Mouse (Mus musculus) lung, embryonic 16.5 days (tissue): ENCODE measurements at regions not wholly inside any gene's neighbourhood (a gene's known extent, or its start where the extent isn't known, plus 50 kb on each side); places are given as distances from the start of the nearest gene placed in this dataset.
A peak's percentile ranks its signal among the peaks of the same experiment; 100 is the strongest.

Experiments
- ATAC-seq: fragments of 200-750 bp; cut with Nextera tagmentation; 2 replicates; pipeline ENCODE4 v1.8.0; 2017; ENCODE audit warnings: low read depth, mild to moderate bottlenecking, moderate library complexity
- H3K27ac ChIP-seq: fragments of 300-500 bp; sonication (generic); 2 replicates; pipeline ENCODE4 v1.5.1; 2014; ENCODE audit warnings: mild to moderate bottlenecking, control low read depth, low read length
- H3K27me3 ChIP-seq: fragments of 300-500 bp; sonication (generic); 2 replicates; pipeline ENCODE4 v1.6.1; 2014; ENCODE audit warnings: low read depth, low read length, mixed read lengths; ENCODE audit not compliant: control insufficient read depth, insufficient read depth
- H3K36me3 ChIP-seq: fragments of 300-500 bp; sonication (generic); 2 replicates; pipeline ENCODE4 v1.6.1; 2014; ENCODE audit warnings: low read length; ENCODE audit not compliant: control insufficient read depth, insufficient read depth
- H3K4me1 ChIP-seq: fragments of 300-500 bp; sonication (generic); replicated peaks from 2 replicates; pipeline ENCODE4 v1.6.1; 2014; ENCODE audit warnings: low read length, mixed read lengths; ENCODE audit not compliant: control insufficient read depth, insufficient read depth
- H3K4me2 ChIP-seq: fragments of 300-500 bp; sonication (generic); 2 replicates; pipeline ENCODE4 v1.6.1; 2014; ENCODE audit warnings: low read depth, low read length, control low read depth
- H3K4me3 ChIP-seq: fragments of 300-500 bp; sonication (generic); 2 replicates; pipeline ENCODE4 v1.5.1; 2014; ENCODE audit warnings: mild to moderate bottlenecking, low read length, control low read depth
- H3K9ac ChIP-seq: fragments of 300-500 bp; sonication (generic); 2 replicates; pipeline ENCODE4 v1.6.1; 2014; ENCODE audit warnings: low read length, control low read depth
- H3K9me3 ChIP-seq: fragments of 300-500 bp; sonication (generic); 2 replicates; pipeline ENCODE4 v1.6.1; 2016; ENCODE audit warnings: low read length; ENCODE audit not compliant: control insufficient read depth
- WGBS: fragments of 180-500 bp; shearing (Covaris S2); extraction: QIAGEN DNeasy Blood & Tissue Kit; methylation state at CpG from one replicate; pipeline ENCODE4 v1.1.7; 2014; 5-methylcytosine and 5-hydroxymethylcytosine counted together

GRCm38 (mm10) chr5:46578540-46579173, 721.2 kb upstream of the Lcorl start:
- Histone ChIP-seq H3K9ac (no peak overlapping the region), H3K27ac (no peak overlapping the region), H3K9me3 (no peaks in the 10 kb centered on the region), H3K4me3 (no peak overlapping the region), H3K4me2 (no peak overlapping the region), H3K27me3 (no peaks in the 10 kb centered on the region), H3K36me3 (no peaks in the 10 kb centered on the region), H3K4me1 (no peaks in the 10 kb centered on the region)
- no peak for ATAC-seq

- Histone ChIP-seq H3K27ac (0 out of 2 replicates have a peak overlapping the region, but pooled peaks have one; percentile 3), H3K4me1 (no peaks in the 10 kb centered on the region), H3K27me3 (no peaks in the 10 kb centered on the region), H3K36me3 (no peaks in the 10 kb centered on the region), H3K9me3 (no peaks in the 10 kb centered on the region), H3K4me2 (no peak overlapping the region), H3K9ac (no peak overlapping the region), H3K4me3 (no peak overlapping the region)
- WGBS = 85% methylated on average over 1 of the region's 1 CpGs
- no peak for ATAC-seq
These were observed 716.5 kb upstream of the Lcorl start for GRCm38 (mm10) chr5:46573869-46574268.

GRCm38 (mm10) chr5:46573280-46573670, 715.9 kb upstream of the Lcorl start:
- no peak; the same call in 1 of the 2 replicates for ATAC-seq
- Histone ChIP-seq H3K36me3 (no peaks in the 10 kb centered on the region), H3K9me3 (no peaks in the 10 kb centered on the region), H3K4me1 (no peaks in the 10 kb centered on the region), H3K9ac (no peak overlapping the region), H3K27me3 (no peaks in the 10 kb centered on the region), H3K4me2 (no peak overlapping the region), H3K27ac (peak overlapping the region; percentile 75; the same call in 1 of the 2 replicates), H3K4me3 (no peak overlapping the region)
- 54% methylated on average over 7 of the region's 7 CpGs for WGBS

GRCm38 (mm10) chr5:46556691-46557265, 699.4 kb upstream of the Lcorl start:
- H3K9ac ChIP-seq = no peak overlapping the region
- 55% methylated on average over 3 of the region's 3 CpGs for WGBS
- H3K4me3 ChIP-seq = no peak overlapping the region
- no peak overlapping the region for H3K4me2 ChIP-seq
- no peak for ATAC-seq
- H3K27me3 ChIP-seq = no peaks in the 10 kb centered on the region
- no peak overlapping the region for H3K27ac ChIP-seq
- no peaks in the 10 kb centered on the region for H3K36me3 ChIP-seq
- no peaks in the 10 kb centered on the region for H3K4me1 ChIP-seq
- H3K9me3 ChIP-seq = no peaks in the 10 kb centered on the region

- Histone ChIP-seq H3K27me3 (no peaks in the 10 kb centered on the region), H3K9me3 (no peaks in the 10 kb centered on the region), H3K4me2 (no peak overlapping the region), H3K27ac (no peak overlapping the region), H3K4me3 (no peak overlapping the region), H3K9ac (no peak overlapping the region), H3K36me3 (no peaks in the 10 kb centered on the region), H3K4me1 (no peaks in the 10 kb centered on the region)
- ATAC-seq = no peak
- WGBS = 78% methylated on average over 9 of the region's 9 CpGs
These were observed 684.2 kb upstream of the Lcorl start for GRCm38 (mm10) chr5:46541333-46542324.
